Mouse (Mus musculus) gastrocnemius, postnatal 36 days (tissue): ENCODE measurements around the gene Slc36a4. TPM values are rescaled to one million over a fixed set of nuclear protein-coding genes. Genes with fewer than 3 reads are reported as not detected.

Experiments used
- DNase-seq, 2 experiments: peaks; one replicate each; pipeline ENCODE4 v3.0.0; 2022
- intact Hi-C: fragments of 180-260 bp; cut with DNase I; formaldehyde crosslinking; loops from one replicate; pipeline ENCODE4 v1.15.1; 2025
- total RNA-seq, 2 experiments: library from RNA; stranded (reverse); gene quantifications; 2 replicates each; pipeline ENCODE4 v1.2.3; 2021

The Slc36a4 gene
- total RNA-seq, 2 experiments from 2014 or later = 2.3 to 2.9 TPM

DNA sequence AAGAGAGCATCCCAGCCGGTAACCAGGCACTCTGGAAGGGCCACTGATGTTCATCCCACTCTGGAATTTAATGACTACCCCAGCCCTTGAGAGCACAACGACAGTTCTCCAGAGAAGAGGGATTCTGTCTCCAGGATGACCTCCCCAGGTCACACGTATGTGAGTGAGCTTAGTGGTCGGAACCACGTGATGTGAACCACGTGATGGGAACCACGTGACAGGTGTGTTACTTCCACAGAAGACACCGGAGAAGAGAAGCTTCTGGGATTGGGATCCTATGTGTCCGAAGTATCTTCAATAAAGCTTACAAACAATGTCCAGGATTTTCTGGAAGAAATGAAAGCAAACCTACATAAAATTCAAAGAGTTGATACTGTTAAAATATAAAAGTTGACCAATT, 82.5 kb downstream of the Slc36a4 start:
- intact Hi-C loops = no loop called here
- DNase-seq = no peak

Other genes with a start within 250 kb of the Slc36a4 start
- gene Smco4, start 216.3 kb upstream of the Slc36a4 start, total RNA-seq = 1 to 10 TPM; 8.2 to 9.0 TPM
- gene Deup1, start 81.8 kb upstream of the Slc36a4 start, total RNA-seq = not detected
- gene Mtnr1b, start 164.8 kb downstream of the Slc36a4 start, total RNA-seq = not detected